Comparison of ENCODE assay signal across 8 mouse cellular contexts in genomic region chr4:134251241-134252130, GRCm38 (mm10). TPM values are rescaled to one million over a fixed set of nuclear protein-coding genes. Genes with fewer than 3 reads are reported as not detected.
DNase-seq lines count a peak whose midpoint lies in the region; ATAC-seq and TF ChIP-seq lines count a peak whose summit lies in the region.

No protein-coding gene starts in this region.

- under 1% methylated on average over 77 of the region's 91 CpGs for WGBS in embryonic facial prominence, embryonic 11.5 days
- under 1% methylated on average over 91 of the region's 91 CpGs for WGBS in limb, embryonic 11.5 days
- WGBS in midbrain, embryonic 16.5 days: 1% methylated on average over 86 of the region's 91 CpGs

- peaks cover 37% of the 10 kb centered on the region for H3K4me1 ChIP-seq in testis, adult 2 months (ENCODE audit: control insufficient read depth, insufficient read depth, low read length)
- peaks cover 15% of the 10 kb centered on the region for H3K4me1 ChIP-seq in embryonic facial prominence, embryonic 11.5 days (ENCODE audit: control insufficient read depth, insufficient read depth, low read length)
- H3K4me1 ChIP-seq in limb, embryonic 11.5 days (ENCODE audit: control insufficient read depth, insufficient read depth, low read length): peaks cover 35% of the 10 kb centered on the region
- H3K4me1 ChIP-seq in midbrain, embryonic 16.5 days (ENCODE audit: control insufficient read depth, insufficient read depth, low read length): peaks cover 18% of the 10 kb centered on the region; the same call in 1 of the 2 replicates

- no peak for ATAC-seq in embryonic facial prominence, embryonic 11.5 days (replicated peaks; ENCODE audit: insufficient number of reproducible peaks, low FRiP score, low TSS enrichment, low read depth)
- peak; percentile 23; the same call in 1 of the 2 replicates for ATAC-seq in limb, embryonic 11.5 days (ENCODE audit: insufficient number of reproducible peaks, low FRiP score, low TSS enrichment, low read depth)
- peak; percentile 66 for ATAC-seq in midbrain, embryonic 16.5 days

- H3K9ac ChIP-seq in embryonic facial prominence, embryonic 11.5 days (replicated peaks; ENCODE audit: low read length): peak overlapping the region; percentile 75
- peak overlapping the region; percentile 70 for H3K9ac ChIP-seq in limb, embryonic 11.5 days (ENCODE audit: low read length)
- H3K9ac ChIP-seq in midbrain, embryonic 16.5 days (ENCODE audit: low read depth, low read length): peak overlapping the region; percentile 75

- no peaks in the 10 kb centered on the region for H3K27me3 ChIP-seq in testis, adult 2 months (ENCODE audit: control insufficient read depth, insufficient read depth, low read length)
- peaks cover 35% of the 10 kb centered on the region for H3K27me3 ChIP-seq in embryonic facial prominence, embryonic 11.5 days (ENCODE audit: control insufficient read depth, insufficient read depth, low read length)
- peaks cover 52% of the 10 kb centered on the region for H3K27me3 ChIP-seq in limb, embryonic 11.5 days (ENCODE audit: control insufficient read depth, insufficient read depth, low read length)
- peaks cover 54% of the 10 kb centered on the region for H3K27me3 ChIP-seq in midbrain, embryonic 16.5 days (ENCODE audit: control insufficient read depth, insufficient read depth, low read depth, low read length)

- intact Hi-C loops in heart, postnatal 36 days (cut with DNase I): loop anchor here (2.0 kb wide), 1 partner anchor 17 kb away; no protein-coding TSS in a partner anchor

- no peaks in the 10 kb centered on the region for H3K9me3 ChIP-seq in embryonic facial prominence, embryonic 11.5 days (replicated peaks; ENCODE audit: control insufficient read depth, low read length)
- no peaks in the 10 kb centered on the region for H3K9me3 ChIP-seq in limb, embryonic 11.5 days (ENCODE audit: control insufficient read depth, low read length)
- H3K9me3 ChIP-seq in midbrain, embryonic 16.5 days (replicated peaks; ENCODE audit: control insufficient read depth, low read length, poor library complexity, severe bottlenecking): no peaks in the 10 kb centered on the region

- no peak overlapping the region for H3K27ac ChIP-seq in testis, adult 2 months (ENCODE audit: control insufficient read depth, insufficient read depth, low read depth, low read length)
- no peak overlapping the region for H3K27ac ChIP-seq in embryonic facial prominence, embryonic 11.5 days (replicated peaks; ENCODE audit: low read depth, low read length)
- H3K27ac ChIP-seq in limb, embryonic 11.5 days (replicated peaks; ENCODE audit: low read depth, low read length): 0 out of 2 replicates have a peak overlapping the region, but pooled peaks have one; percentile 21
- H3K27ac ChIP-seq in midbrain, embryonic 16.5 days (ENCODE audit: low read length): peak overlapping the region; percentile 81

- H3K4me2 ChIP-seq in embryonic facial prominence, embryonic 11.5 days (ENCODE audit: low read depth, low read length): peak overlapping the region; percentile 95
- H3K4me2 ChIP-seq in limb, embryonic 11.5 days (ENCODE audit: low read depth, severe bottlenecking): peak overlapping the region; percentile 93
- peak overlapping the region; percentile 77 for H3K4me2 ChIP-seq in midbrain, embryonic 16.5 days (ENCODE audit: low read length)

- peak overlapping the region; percentile 79 for H3K4me3 ChIP-seq in testis, adult 2 months (ENCODE audit: control insufficient read depth, low read depth, low read length)
- H3K4me3 ChIP-seq in embryonic facial prominence, embryonic 11.5 days (ENCODE audit: low read depth, low read length): peak overlapping the region; percentile 50
- peak overlapping the region; percentile 50 for H3K4me3 ChIP-seq in limb, embryonic 11.5 days (ENCODE audit: low read depth, low read length)
- peak overlapping the region; percentile 59 for H3K4me3 ChIP-seq in midbrain, embryonic 16.5 days (ENCODE audit: low read depth, low read length)

- no peak for TF ChIP-seq CTCF in testis, adult 2 months (IDR thresholded peaks at IDR 0.05; ENCODE audit: control insufficient read depth, insufficient read depth, insufficient replicate concordance, low read depth, low read length)

- TF ChIP-seq POLR2A in testis, adult 2 months (IDR thresholded peaks at IDR 0.05; ENCODE audit: control insufficient read depth, low read depth, low read length): no peak

- DNase-seq in testis, postnatal 14 days (ENCODE audit: low spot score): no peak
- DNase-seq in embryonic facial prominence, embryonic 11.5 days (ENCODE audit: low spot score): peak; percentile 63
- DNase-seq in heart, postnatal 36 days: peak; percentile 42 to 49
- DNase-seq in limb, embryonic 11.5 days (ENCODE audit: low spot score): peak; percentile 77
- peak; percentile 29 to 52 for DNase-seq in thymus, postnatal 10 days (ENCODE audit: low spot score in 2 of 2)
- DNase-seq in urinary bladder, postnatal 36 days (ENCODE audit: low spot score in 2 of 2): no peak

- H3K36me3 ChIP-seq in testis, adult 2 months (ENCODE audit: control insufficient read depth, insufficient read depth, low read length): no peaks in the 10 kb centered on the region
- H3K36me3 ChIP-seq in embryonic facial prominence, embryonic 11.5 days (replicated peaks; ENCODE audit: control insufficient read depth, insufficient read depth, low read depth, low read length): no peaks in the 10 kb centered on the region
- no peaks in the 10 kb centered on the region for H3K36me3 ChIP-seq in limb, embryonic 11.5 days (ENCODE audit: control insufficient read depth, insufficient read depth, low read length)
- no peaks in the 10 kb centered on the region for H3K36me3 ChIP-seq in midbrain, embryonic 16.5 days (ENCODE audit: control insufficient read depth, insufficient read depth, low read length)

RNA-seq across cellular contexts. Expression of gene Grrp1, which starts 2.4 kb away (rescaled TPM):
- polyA plus RNA-seq in testis, adult 2 months (2012; rRNA removed): 1.9 and 2.7 TPM in 2 replicates
- 5.7 and 7.7 TPM in 2 replicates for polyA plus RNA-seq in embryonic facial prominence, embryonic 11.5 days (2014; fragmentation: Nextera tagmentation; extraction: Ambion mirVana)
- total RNA-seq in heart, postnatal 36 days (2021): 1 to 10 TPM; 6.1 to 9.5 TPM
- polyA plus RNA-seq in limb, embryonic 11.5 days (2014; fragmentation: Nextera tagmentation; extraction: Ambion mirVana): 5.5 and 7.1 TPM in 2 replicates
- 12.9 and 16.2 TPM in 2 replicates for polyA plus RNA-seq in midbrain, embryonic 16.5 days (2015; fragmentation: Nextera tagmentation; extraction: Ambion mirVana)

RNA-seq across cellular contexts. Expression of gene Gm30191, which starts 4.8 kb away (rescaled TPM):
- polyA plus RNA-seq in testis, adult 2 months (2012; rRNA removed): 0.25 TPM in 1 of 2 replicates, not detected in the other
- not detected in 2 replicates for polyA plus RNA-seq in embryonic facial prominence, embryonic 11.5 days (2014; fragmentation: Nextera tagmentation; extraction: Ambion mirVana)
- total RNA-seq in heart, postnatal 36 days (2021): not detected
- not detected in 2 replicates for polyA plus RNA-seq in limb, embryonic 11.5 days (2014; fragmentation: Nextera tagmentation; extraction: Ambion mirVana)
- not detected in 2 replicates for polyA plus RNA-seq in midbrain, embryonic 16.5 days (2015; fragmentation: Nextera tagmentation; extraction: Ambion mirVana)

RNA-seq across cellular contexts. Expression of gene Zfp593, which starts 6.1 kb away (rescaled TPM):
- 7.5 and 9.7 TPM in 2 replicates for polyA plus RNA-seq in testis, adult 2 months (2012; rRNA removed)
- polyA plus RNA-seq in embryonic facial prominence, embryonic 11.5 days (2014; fragmentation: Nextera tagmentation; extraction: Ambion mirVana): 16.5 and 18.3 TPM in 2 replicates
- 1 to 10 TPM; 2.6 to 3.7 TPM for total RNA-seq in heart, postnatal 36 days (2021)
- 16.2 and 17.1 TPM in 2 replicates for polyA plus RNA-seq in limb, embryonic 11.5 days (2014; fragmentation: Nextera tagmentation; extraction: Ambion mirVana)
- polyA plus RNA-seq in midbrain, embryonic 16.5 days (2015; fragmentation: Nextera tagmentation; extraction: Ambion mirVana): 12.4 and 13.4 TPM in 2 replicates

RNA-seq across cellular contexts. Expression of gene E130218I03Rik, which starts 8.0 kb away (rescaled TPM):
- 0.11 and 0.26 TPM in 2 replicates for polyA plus RNA-seq in testis, adult 2 months (2012; rRNA removed)
- 0.39 and 0.65 TPM in 2 replicates for polyA plus RNA-seq in embryonic facial prominence, embryonic 11.5 days (2014; fragmentation: Nextera tagmentation; extraction: Ambion mirVana)
- not detected for total RNA-seq in heart, postnatal 36 days (2021)
- 0.35 and 0.43 TPM in 2 replicates for polyA plus RNA-seq in limb, embryonic 11.5 days (2014; fragmentation: Nextera tagmentation; extraction: Ambion mirVana)
- 0.24 and 0.51 TPM in 2 replicates for polyA plus RNA-seq in midbrain, embryonic 16.5 days (2015; fragmentation: Nextera tagmentation; extraction: Ambion mirVana)

RNA-seq across cellular contexts. Expression of gene Cnksr1, which starts 13.3 kb away (rescaled TPM):
- polyA plus RNA-seq in testis, adult 2 months (2012; rRNA removed): 0.88 and 1.2 TPM in 2 replicates
- 0.93 and 1.1 TPM in 2 replicates for polyA plus RNA-seq in embryonic facial prominence, embryonic 11.5 days (2014; fragmentation: Nextera tagmentation; extraction: Ambion mirVana)
- 1 to 10 TPM; 4.7 to 5.5 TPM for total RNA-seq in heart, postnatal 36 days (2021)
- polyA plus RNA-seq in limb, embryonic 11.5 days (2014; fragmentation: Nextera tagmentation; extraction: Ambion mirVana): 0.81 and 1.5 TPM in 2 replicates
- polyA plus RNA-seq in midbrain, embryonic 16.5 days (2015; fragmentation: Nextera tagmentation; extraction: Ambion mirVana): 0.11 and 0.13 TPM in 2 replicates

Comparison
In these comparisons a context has a peak if more than half of its experiments do, and no peak if none do; other contexts are left out.
1. H3K27ac ChIP-seq: peak in limb, embryonic 11.5 days (single experiment) and midbrain, embryonic 16.5 days (single experiment); none in testis, adult 2 months (single experiment) and embryonic facial prominence, embryonic 11.5 days (single experiment).
2. DNase-seq: peak in embryonic facial prominence, embryonic 11.5 days (single experiment), heart, postnatal 36 days (2 of 2), limb, embryonic 11.5 days (single experiment) and thymus, postnatal 10 days (2 of 2); none in testis, postnatal 14 days (single experiment) and urinary bladder, postnatal 36 days (0 of 2).
3. Peak in every context shown above with its lines, with median percentiles within 50 percentile points of each other: H3K4me3 ChIP-seq, H3K4me2 ChIP-seq and H3K9ac ChIP-seq.